Mouse (Mus musculus): ENCODE measurements around the gene Rrp7a.

DNA sequence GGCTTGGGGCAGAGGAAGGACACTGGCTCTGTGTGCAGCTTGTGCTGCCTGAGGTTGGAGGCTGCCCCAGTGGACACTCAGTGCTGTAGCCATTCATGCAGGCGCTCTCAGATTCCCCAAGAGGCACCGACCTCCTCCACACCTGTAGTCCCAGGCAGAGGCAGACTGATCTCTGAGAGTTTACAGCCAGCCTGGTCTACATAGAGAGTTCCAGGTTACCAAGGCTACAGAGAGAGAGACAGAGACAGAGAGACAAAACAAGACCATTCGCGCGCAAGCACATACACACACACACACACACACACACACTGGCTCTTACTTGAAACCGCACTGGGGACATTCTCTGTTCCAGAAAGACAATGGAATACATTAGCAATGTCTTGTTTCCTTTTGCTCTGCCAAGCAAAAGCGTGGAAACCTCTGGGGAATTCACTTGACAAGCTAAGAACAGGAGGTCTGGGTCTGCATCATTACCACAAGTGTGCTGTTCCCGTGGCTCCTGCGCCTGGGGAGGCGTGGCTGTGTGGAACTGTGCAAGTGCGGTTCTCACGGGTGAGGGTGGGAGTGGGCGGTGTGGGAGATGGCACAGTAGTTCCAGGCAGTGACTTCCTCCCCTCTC, 38.5 kb downstream of the Rrp7a start:
- TF ChIP-seq CTCF (IDR thresholded peaks at IDR 0.05; ENCODE audit: control insufficient read depth, insufficient read depth, insufficient read length), result no peak
- TF ChIP-seq MYOD1 (IDR thresholded peaks at IDR 0.05; ENCODE audit: control insufficient read depth, insufficient read length, low read depth), result no peak
- no peak for TF ChIP-seq MYOG (IDR thresholded peaks at IDR 0.05; ENCODE audit: control insufficient read depth, extremely low read depth, insufficient read length)
- TF ChIP-seq MAX (IDR thresholded peaks at IDR 0.05), result no peak
- TF ChIP-seq FOSL1 (IDR thresholded peaks at IDR 0.05; ENCODE audit: insufficient read depth, low read length, poor library complexity, severe bottlenecking), result no peak
